Mouse (Mus musculus) myocyte (in vitro differentiated cells): ENCODE measurements at regions not wholly inside any gene's neighbourhood (a gene's known extent, or its start where the extent isn't known, plus 50 kb on each side); places are given as distances from the start of the nearest gene placed in this dataset.

Source experiments
- MAX ChIP-seq: IDR thresholded peaks from one replicate; pipeline ENCODE4 v1.6.1; 2011; ENCODE audit warnings: low read depth, mild to moderate bottlenecking, control low read depth
- POLR2AphosphoS2 ChIP-seq: IDR thresholded peaks from one replicate; pipeline ENCODE4 v1.6.1; 2011; ENCODE audit warnings: low read depth, control low read depth; ENCODE audit not compliant: insufficient read length
- TCF12 ChIP-seq: IDR thresholded peaks from one replicate; pipeline ENCODE4 v1.6.1; 2011; ENCODE audit warnings: mild to moderate bottlenecking, control low read depth; ENCODE audit not compliant: poor library complexity, insufficient read depth, severe bottlenecking
- USF1 ChIP-seq: IDR thresholded peaks from one replicate; pipeline ENCODE4 v1.6.1; 2011; ENCODE audit warnings: low read depth, mild to moderate bottlenecking, control low read depth, moderate library complexity

DNA sequence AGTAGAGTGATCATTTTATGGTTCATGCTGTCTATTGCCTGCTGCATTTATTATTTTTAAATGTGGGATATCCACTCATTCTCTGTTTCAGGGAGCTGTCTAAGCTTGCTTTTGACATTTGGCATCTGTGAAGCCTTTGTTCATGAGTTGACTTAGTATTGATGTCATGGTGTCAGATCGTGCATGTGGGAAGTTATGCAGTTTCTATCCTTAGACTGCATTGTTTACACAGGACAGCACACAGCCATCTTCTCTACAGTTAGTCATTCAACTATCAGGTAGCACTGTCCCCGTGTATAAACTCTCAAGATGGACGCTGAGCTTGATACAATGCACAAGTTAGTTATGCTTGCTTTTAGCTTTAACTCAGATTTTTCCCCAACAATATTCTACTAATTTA, 247.8 kb upstream of the Pde3a start:
- TF ChIP-seq MAX (no peak), POLR2AphosphoS2 (no peak), TCF12 (no peak), USF1 (no peak)
